Mouse (Mus musculus) erythroid progenitor cell, adult 5-6 weeks (primary cell): Measurements from ENCODE around the gene Nt5dc1. TPM values are rescaled to one million over a fixed set of nuclear protein-coding genes. Genes with fewer than 3 reads are reported as not detected.

ENCODE experiments used
- ATAC-seq: replicated peaks from 2 replicates; pipeline ENCODE4 v1.8.0; 2016; ENCODE audit warnings: moderate number of reproducible peaks, mild to moderate bottlenecking, moderate TSS enrichment, inconsistent platforms; ENCODE audit not compliant: poor library complexity, low FRiP score, severe bottlenecking
- total RNA-seq, 2 experiments: library from RNA; stranded (forward) in 1 of 2; stranded (reverse) in 1 of 2; fragments of 150-400 nt in 1 of 2; fragments of 186-747, 209-891 nt in 1 of 2; gene quantifications; 2 replicates each; pipeline versions ENCODE4 v1.2.3 to v1.2.4; 2015 to 2017; ENCODE audit warnings: low replicate concordance in 2 of 2

Gene Nt5dc1
- total RNA-seq, 2 experiments from 2014 or later: 7.6 to 15.9 TPM

GRCm38 (mm10) chr10:34249594-34249993 is 168.8 kb downstream of the Nt5dc1 start:
- ATAC-seq: no peak

- no peak for ATAC-seq
Observed at GRCm38 (mm10) chr10:34247757-34248156, 170.6 kb downstream of the Nt5dc1 start.

- no peak for ATAC-seq
Observed at GRCm38 (mm10) chr10:34246106-34246505, 172.2 kb downstream of the Nt5dc1 start.

- ATAC-seq: no peak
Observed at GRCm38 (mm10) chr10:34244745-34245144, 173.6 kb downstream of the Nt5dc1 start.

GRCm38 (mm10) chr10:34238536-34238935 is 179.8 kb downstream of the Nt5dc1 start:
- ATAC-seq: 0 out of 2 replicates have a peak, but pooled peaks have one; percentile 57

Other genes with a start within 250 kb of the Nt5dc1 start
- gene Dse, start 210.8 kb downstream of the Nt5dc1 start, total RNA-seq (2015; ENCODE audit: low replicate concordance): 0.84 and 6.5 TPM in 2 replicates
- 2.6 and 3.3 TPM in 2 replicates for gene Dse, start 210.8 kb downstream of the Nt5dc1 start, total RNA-seq (2017; ENCODE audit: low replicate concordance)
- gene Tspyl1, start 136.4 kb downstream of the Nt5dc1 start, total RNA-seq (2015; ENCODE audit: low replicate concordance): 22.3 and 28.1 TPM in 2 replicates
- 25.0 and 30.9 TPM in 2 replicates for gene Tspyl1, start 136.4 kb downstream of the Nt5dc1 start, total RNA-seq (2017; ENCODE audit: low replicate concordance)
- not detected in 2 replicates for gene Tspyl4, start 121.1 kb downstream of the Nt5dc1 start, total RNA-seq (2015; ENCODE audit: low replicate concordance)
- 0.77 TPM in 1 of 2 replicates, not detected in the other for gene Tspyl4, start 121.1 kb downstream of the Nt5dc1 start, total RNA-seq (2017; ENCODE audit: low replicate concordance)
- gene Col10a1, start 28.6 kb downstream of the Nt5dc1 start, total RNA-seq (2015; ENCODE audit: low replicate concordance): not detected in 2 replicates
- gene Col10a1, start 28.6 kb downstream of the Nt5dc1 start, total RNA-seq (2017; ENCODE audit: low replicate concordance): not detected in 2 replicates
- 2.9 TPM in 1 of 2 replicates, not detected in the other for gene Frk, start 64.8 kb upstream of the Nt5dc1 start, total RNA-seq (2015; ENCODE audit: low replicate concordance)
- gene Frk, start 64.8 kb upstream of the Nt5dc1 start, total RNA-seq (2017; ENCODE audit: low replicate concordance): not detected in 2 replicates